23 mouse cellular contexts compared by ENCODE assay signal in the genomic region with DNA sequence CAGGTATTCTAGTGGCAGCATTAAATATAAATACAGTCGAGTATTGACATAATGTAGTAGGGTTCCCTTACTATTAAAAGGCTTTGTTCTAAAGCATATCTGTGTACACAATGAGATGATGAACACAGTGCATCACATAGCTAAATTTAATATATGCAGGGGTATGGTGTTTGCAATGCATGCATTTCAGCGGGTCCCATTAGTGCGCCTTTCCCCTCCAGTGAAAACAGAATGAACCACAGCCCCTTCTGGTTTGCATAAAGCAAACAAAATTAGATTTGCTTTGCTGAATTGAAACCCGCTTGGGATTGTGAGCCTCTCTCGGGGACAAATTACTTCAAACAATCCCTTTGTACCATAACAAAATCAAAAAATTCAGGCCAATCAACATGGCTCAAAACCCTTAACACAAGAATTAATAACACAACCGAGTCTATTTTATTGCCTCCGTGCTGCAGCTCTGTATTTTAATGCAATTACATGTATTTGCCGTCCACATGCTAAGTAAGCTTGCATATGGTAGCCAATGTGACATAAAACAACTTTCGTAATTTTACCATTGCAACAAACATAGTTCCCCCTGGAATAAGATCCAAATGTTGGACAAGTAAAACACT.
DNase-seq lines count a peak whose midpoint lies in the region; ATAC-seq and TF ChIP-seq lines count a peak whose summit lies in the region.
"Had no signal": no experiment of that assay in that cellular context is flagged by ENCODE, and none has a peak within 500 bp of the region (broad histone marks: within the 10 kb centered on the region; RNA-seq: fewer than 3 reads in every experiment).

No protein-coding gene starts in this region.

- TF ChIP-seq CTCF in left cerebral cortex, adult 2 months (IDR thresholded peaks at IDR 0.05), result no peak

- ATAC-seq in forebrain, embryonic 12.5 days (ENCODE audit: low FRiP score), result peak; percentile 72; the same call in 1 of the 2 replicates
- peak; percentile 61; the same call in 1 of the 2 replicates for ATAC-seq in neural tube, embryonic 11.5 days (ENCODE audit: insufficient read depth, low FRiP score, low TSS enrichment)
- ATAC-seq in midbrain, embryonic 16.5 days, result peak; percentile 77
- ATAC-seq: CD4-positive, CD25-positive, alpha-beta regulatory T cell, adult 4 months; intestine, postnatal 0 days; lung, postnatal 0 days; Patski had no signal

- no peak overlapping the region for H3K9ac ChIP-seq in forebrain, embryonic 12.5 days
- H3K9ac ChIP-seq in neural tube, embryonic 11.5 days (ENCODE audit: low read length), result no peak overlapping the region
- H3K9ac ChIP-seq in midbrain, embryonic 16.5 days (ENCODE audit: low read depth, low read length), result no peak overlapping the region
- H3K9ac ChIP-seq: heart, embryonic 15.5 days; stomach, embryonic 15.5 days had no signal

- H3K36me3 ChIP-seq in forebrain, embryonic 12.5 days (replicated peaks), result no peaks in the 10 kb centered on the region
- no peaks in the 10 kb centered on the region for H3K36me3 ChIP-seq in forebrain, embryonic 10.5 days (replicated peaks)
- no peaks in the 10 kb centered on the region for H3K36me3 ChIP-seq in neural tube, embryonic 11.5 days (ENCODE audit: control insufficient read depth, insufficient read depth, low read length)
- no peaks in the 10 kb centered on the region for H3K36me3 ChIP-seq in midbrain, embryonic 16.5 days (ENCODE audit: control insufficient read depth, insufficient read depth, low read length)
- H3K36me3 ChIP-seq: heart, embryonic 15.5 days; stomach, embryonic 15.5 days had no signal

- H3K9me3 ChIP-seq in forebrain, embryonic 12.5 days, result no peaks in the 10 kb centered on the region
- H3K9me3 ChIP-seq in forebrain, embryonic 10.5 days, result no peaks in the 10 kb centered on the region
- H3K9me3 ChIP-seq in neural tube, embryonic 11.5 days (ENCODE audit: control insufficient read depth, low read length), result no peaks in the 10 kb centered on the region
- no peaks in the 10 kb centered on the region for H3K9me3 ChIP-seq in midbrain, embryonic 16.5 days (replicated peaks; ENCODE audit: control insufficient read depth, low read length, poor library complexity, severe bottlenecking)
- H3K9me3 ChIP-seq: heart, embryonic 15.5 days; stomach, embryonic 15.5 days had no signal

- no peak overlapping the region for H3K4me2 ChIP-seq in forebrain, embryonic 12.5 days
- no peak overlapping the region for H3K4me2 ChIP-seq in neural tube, embryonic 11.5 days (ENCODE audit: low read depth)
- no peak overlapping the region for H3K4me2 ChIP-seq in midbrain, embryonic 16.5 days (ENCODE audit: low read length)
- H3K4me2 ChIP-seq: heart, embryonic 15.5 days; stomach, embryonic 15.5 days had no signal

- H3K4me1 ChIP-seq in forebrain, embryonic 12.5 days, result no peaks in the 10 kb centered on the region; the same call in 1 of the 2 replicates
- no peaks in the 10 kb centered on the region for H3K4me1 ChIP-seq in forebrain, embryonic 10.5 days
- H3K4me1 ChIP-seq in neural tube, embryonic 11.5 days (ENCODE audit: control insufficient read depth, insufficient read depth, low read length), result no peaks in the 10 kb centered on the region
- H3K4me1 ChIP-seq in midbrain, embryonic 16.5 days (ENCODE audit: control insufficient read depth, insufficient read depth, low read length), result no peaks in the 10 kb centered on the region
- H3K4me1 ChIP-seq: heart, embryonic 15.5 days; stomach, embryonic 15.5 days had no signal

- no peaks in the 10 kb centered on the region for H3K27me3 ChIP-seq in forebrain, embryonic 12.5 days
- no peaks in the 10 kb centered on the region for H3K27me3 ChIP-seq in forebrain, embryonic 10.5 days (ENCODE audit: poor library complexity, severe bottlenecking)
- no peaks in the 10 kb centered on the region for H3K27me3 ChIP-seq in neural tube, embryonic 11.5 days (ENCODE audit: control insufficient read depth, insufficient read depth, low read length)
- no peaks in the 10 kb centered on the region for H3K27me3 ChIP-seq in midbrain, embryonic 16.5 days (ENCODE audit: control insufficient read depth, insufficient read depth, low read depth, low read length)
- H3K27me3 ChIP-seq: heart, embryonic 15.5 days; Patski; stomach, embryonic 15.5 days had no signal

- DNase-seq in forebrain, embryonic 10.5 days (ENCODE audit: extremely low spot score, low spot score), result no peak
- no peak for DNase-seq in neural tube, embryonic 11.5 days (ENCODE audit: low spot score)
- DNase-seq in neural tube, embryonic 10.5 days (ENCODE audit: extremely low spot score, low spot score), result no peak
- DNase-seq in frontal cortex, postnatal 36 days (ENCODE audit: low spot score in 2 of 2), result no peak
- DNase-seq in left cerebral cortex, adult 2 months (ENCODE audit: extremely low spot score in 1 of 2, low spot score in 2 of 2), result no peak
- DNase-seq in left cerebral cortex, postnatal 4 days, result no peak
- DNase-seq: adrenal gland, postnatal 14 days; cerebellum, adult 11-12 months; gastrocnemius, postnatal 25 days; heart, adult 2 months; heart, postnatal 4 days; liver; thymus, adult 18-20 months; thymus, postnatal 4 days had no signal

- intact Hi-C loops in left cerebral cortex, adult 2 months (cut with DNase I), result no loop called here
- intact Hi-C loops in left cerebral cortex, postnatal 4 days (cut with DNase I), result no loop called here

- WGBS in forebrain, embryonic 12.5 days, result 68% methylated on average over 9 of the region's 9 CpGs
- 80% methylated on average over 9 of the region's 9 CpGs for WGBS in forebrain, embryonic 10.5 days
- WGBS in neural tube, embryonic 11.5 days, result 78% methylated on average over 9 of the region's 9 CpGs
- WGBS in midbrain, embryonic 16.5 days, result 36% methylated on average over 9 of the region's 9 CpGs

- H3K27ac ChIP-seq in forebrain, embryonic 12.5 days, result no peak overlapping the region
- no peak overlapping the region for H3K27ac ChIP-seq in forebrain, embryonic 10.5 days
- H3K27ac ChIP-seq in neural tube, embryonic 11.5 days (ENCODE audit: low read depth, low read length), result no peak overlapping the region
- no peak overlapping the region for H3K27ac ChIP-seq in midbrain, embryonic 16.5 days (ENCODE audit: low read length)
- H3K27ac ChIP-seq in left cerebral cortex, adult 2 months, result no peak overlapping the region
- H3K27ac ChIP-seq: heart, adult 2 months; heart, embryonic 15.5 days; kidney, postnatal 0 days; stomach, embryonic 15.5 days had no signal

- H3K4me3 ChIP-seq in forebrain, embryonic 12.5 days (replicated peaks), result no peak overlapping the region
- no peak overlapping the region for H3K4me3 ChIP-seq in forebrain, embryonic 10.5 days
- H3K4me3 ChIP-seq in neural tube, embryonic 11.5 days (ENCODE audit: low read depth, low read length), result no peak overlapping the region
- no peak overlapping the region for H3K4me3 ChIP-seq in midbrain, embryonic 16.5 days (ENCODE audit: low read depth, low read length)
- H3K4me3 ChIP-seq in left cerebral cortex, adult 2 months, result no peak overlapping the region
- H3K4me3 ChIP-seq: heart, adult 2 months; heart, embryonic 15.5 days; stomach, embryonic 15.5 days had no signal
